Mouse (Mus musculus) ES-CJ7 (cell line): ENCODE measurements at regions not wholly inside any gene's neighbourhood (a gene's known extent, or its start where the extent isn't known, plus 50 kb on each side); places are given as distances from the start of the nearest gene placed in this dataset.

ENCODE experiments used
- DNase-seq: peaks from one replicate; pipeline ENCODE4 v3.0.0; 2011; ENCODE audit warnings: low read depth, low spot score

DNA sequence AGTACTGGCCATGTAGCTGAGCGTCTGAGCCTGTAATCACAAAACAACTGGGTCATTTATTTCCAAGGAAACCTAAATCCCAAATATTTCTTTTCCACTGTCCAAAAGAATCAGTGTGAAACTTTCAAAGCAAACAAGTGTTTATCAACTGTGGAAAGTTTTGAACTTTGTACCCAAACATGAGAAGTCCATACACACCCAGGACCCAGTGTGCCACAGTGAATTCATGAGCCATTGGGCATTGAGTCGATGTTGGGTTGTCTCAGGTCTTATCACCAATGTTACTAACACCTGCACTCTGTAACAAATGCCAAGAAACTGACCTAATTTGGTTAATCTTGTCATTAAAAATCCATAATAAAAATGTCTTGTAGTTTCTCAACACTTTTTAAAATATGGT, 305.8 kb upstream of the Igfbp3 start:
- no peak for DNase-seq

DNA sequence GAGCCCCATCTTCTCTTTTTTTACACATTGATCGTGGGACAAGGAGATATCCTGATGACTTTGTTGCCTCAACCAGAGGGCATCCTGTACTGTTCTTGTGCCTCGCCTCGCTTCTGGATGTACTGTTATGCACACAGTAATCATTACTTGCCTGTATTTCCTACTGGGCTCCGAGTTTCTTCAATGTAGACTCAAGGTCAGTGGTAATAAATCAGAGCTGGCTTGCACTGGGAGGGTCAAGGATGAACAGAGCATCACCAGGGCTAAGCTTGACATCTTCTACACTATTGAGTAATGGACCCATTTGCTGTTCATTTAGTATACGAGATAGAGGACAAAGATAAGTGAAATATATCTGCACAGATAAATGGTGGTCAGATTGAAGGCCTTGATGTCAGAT, 295.1 kb upstream of the Igfbp3 start:
- no peak for DNase-seq

DNA sequence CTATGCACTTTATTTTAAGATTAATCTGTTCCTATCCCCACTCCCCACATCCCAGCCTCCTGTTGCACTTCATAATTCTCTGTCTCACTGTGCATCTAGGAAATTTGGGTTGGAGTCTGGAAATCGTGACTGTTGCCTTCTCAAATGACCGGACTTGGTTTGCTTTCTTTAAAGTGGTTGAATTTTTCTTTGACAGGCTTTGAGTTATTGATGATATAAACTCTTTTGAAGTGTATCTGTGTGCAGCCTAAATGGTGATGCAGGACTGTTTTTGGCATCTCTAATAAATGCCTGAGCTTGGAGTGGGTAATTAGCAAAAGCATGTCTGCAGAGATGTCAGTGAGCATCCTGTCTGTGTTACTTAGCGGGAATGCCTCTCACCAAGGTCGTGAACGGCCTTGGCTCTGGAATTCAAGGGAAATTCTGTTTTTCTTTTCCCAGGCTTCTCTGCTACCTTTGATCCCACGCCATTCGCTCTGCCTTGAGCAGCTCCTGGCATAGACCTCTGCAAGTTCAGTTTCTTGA, 292.8 kb upstream of the Igfbp3 start:
- no peak for DNase-seq

DNA sequence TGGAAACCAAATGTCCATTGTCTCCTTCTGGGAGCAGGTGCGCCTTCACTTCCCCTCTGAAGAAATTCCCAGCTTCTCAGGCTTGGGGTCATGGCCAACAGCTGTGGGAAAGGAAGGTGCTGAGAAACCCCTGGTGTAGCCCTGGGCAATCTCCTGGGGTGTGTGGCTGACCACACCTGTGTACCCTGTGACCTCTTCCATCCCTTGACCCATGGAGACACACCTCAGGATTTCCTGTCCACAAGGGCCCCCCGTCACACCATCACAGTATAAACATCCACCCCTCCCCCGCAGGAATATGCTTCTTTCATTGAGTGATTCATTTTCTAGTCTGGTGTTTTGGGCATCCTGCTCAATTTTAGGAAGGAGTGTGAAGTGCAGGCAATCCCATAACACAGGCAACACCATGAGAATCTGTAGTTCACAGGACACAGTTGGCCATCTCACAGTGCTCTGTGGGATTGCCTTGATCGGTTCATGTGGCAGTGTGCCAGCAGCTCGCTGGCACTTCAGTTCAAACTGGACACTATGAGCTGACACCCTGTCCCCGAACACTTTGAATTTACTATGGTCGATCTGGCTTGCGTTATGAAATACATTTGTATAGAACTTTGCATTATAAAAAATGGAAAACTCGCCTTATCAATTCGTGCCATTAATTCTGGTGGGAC, 291.1 kb upstream of the Igfbp3 start:
- DNase-seq = no peak

DNA sequence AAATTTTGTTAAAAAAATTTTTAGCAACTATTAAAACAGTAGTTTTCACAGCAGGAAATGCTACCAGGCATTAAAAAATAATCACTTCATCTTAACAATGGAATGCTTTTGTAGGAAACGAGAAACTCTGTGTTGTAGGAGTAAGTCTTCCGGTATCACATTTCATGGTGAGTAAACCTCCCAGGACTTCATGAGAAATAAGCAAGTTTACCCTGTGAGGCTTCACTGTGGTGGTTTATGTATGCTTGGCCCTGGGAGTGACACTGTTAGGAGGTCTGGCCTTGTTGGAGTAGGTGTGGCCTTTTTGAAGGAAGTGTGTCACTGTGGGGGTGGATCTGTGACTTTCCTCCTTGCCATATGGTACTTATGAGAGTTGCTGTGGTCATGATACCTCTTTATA, 289.0 kb upstream of the Igfbp3 start:
- no peak for DNase-seq

DNA sequence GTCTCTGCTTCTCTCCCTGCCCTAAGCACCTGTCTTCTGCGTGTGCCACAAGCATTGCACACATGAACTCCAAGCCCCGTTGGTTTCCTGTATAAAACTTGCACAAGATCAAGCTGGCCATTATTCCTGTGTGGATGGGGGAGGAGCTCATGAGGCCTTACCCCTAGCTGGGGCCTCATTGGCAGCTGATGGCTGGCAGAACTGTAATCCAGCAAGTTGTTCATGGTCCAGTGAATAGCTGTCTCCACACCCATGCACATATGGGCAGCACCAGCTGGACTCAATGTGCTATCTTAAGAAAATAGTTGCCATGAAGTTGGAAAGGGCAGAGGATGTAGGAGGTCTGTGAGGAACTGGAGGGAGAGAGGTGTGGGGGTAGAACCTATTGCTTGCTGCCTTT, 288.3 kb upstream of the Igfbp3 start:
- no peak for DNase-seq

DNA sequence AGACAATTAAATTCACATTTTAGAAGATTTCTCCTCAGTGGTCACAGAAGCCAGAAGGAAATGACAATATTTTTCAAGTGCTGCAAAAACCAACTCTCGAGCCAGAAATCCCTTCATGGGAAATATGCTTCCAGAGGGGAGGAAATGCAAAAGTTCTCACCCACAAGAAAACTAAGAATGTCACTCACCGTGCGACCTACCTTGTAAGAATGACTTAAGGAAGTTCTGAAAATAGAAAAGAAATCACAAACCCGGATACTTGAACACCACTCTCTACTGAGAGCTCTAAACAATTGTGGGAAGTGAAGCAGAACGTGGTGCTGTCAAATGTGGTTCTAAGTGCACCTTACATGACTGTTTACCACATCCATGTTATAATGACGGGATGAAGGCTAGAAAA, 284.1 kb upstream of the Igfbp3 start:
- no peak for DNase-seq

DNA sequence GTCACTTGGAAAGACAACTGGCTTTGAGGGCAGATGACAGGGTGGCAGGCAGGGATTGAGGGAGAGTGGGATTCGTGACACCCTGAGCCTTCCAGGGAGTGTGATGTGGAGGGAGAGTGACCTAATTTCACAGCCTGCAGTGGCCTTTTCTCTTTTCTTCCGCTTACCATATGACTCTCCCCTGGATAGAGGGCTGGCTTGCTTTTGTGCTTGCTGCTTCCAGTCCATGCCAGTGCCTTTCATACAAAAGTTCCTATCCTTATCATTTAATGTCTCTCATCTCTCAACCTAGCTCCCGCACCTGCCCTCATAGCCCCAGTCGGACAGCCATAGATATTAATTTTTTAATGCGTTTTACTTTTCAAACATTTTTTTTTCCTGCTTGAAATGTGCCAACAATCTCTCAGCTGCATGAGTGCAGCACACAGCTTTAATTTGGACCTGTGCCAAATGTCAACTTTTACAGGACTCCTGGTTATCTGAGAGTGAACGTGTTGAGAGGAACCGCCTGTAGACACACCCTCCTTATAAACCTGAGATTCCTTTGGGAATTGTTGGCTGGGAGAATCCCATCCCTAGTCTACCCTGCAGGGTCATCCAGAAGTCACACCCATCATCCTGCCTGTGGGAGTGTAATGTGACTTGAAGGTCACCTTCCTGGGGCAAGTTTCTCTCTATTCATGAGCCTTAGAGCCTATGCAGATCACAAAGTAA, 260.3 kb upstream of the Igfbp3 start:
- DNase-seq = peak; percentile 64

DNA sequence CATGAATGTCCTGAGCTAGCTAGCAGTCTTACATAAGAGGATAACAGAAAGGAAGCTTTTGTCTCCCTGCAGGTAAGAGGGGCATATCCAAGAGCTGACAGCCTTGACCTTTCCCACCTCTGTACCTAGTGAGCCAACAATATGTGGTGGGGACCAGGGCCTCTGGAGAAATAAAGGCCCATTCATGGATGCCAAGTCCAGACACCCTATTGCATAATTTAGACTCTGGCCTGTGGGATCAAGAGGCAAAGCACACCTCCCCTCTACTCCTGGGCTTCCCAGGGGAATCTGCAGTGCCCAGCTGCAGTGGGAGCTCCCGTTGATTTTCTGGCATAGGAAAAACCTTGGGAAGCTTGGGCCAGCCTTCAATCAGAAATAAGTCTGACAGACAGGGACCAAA, 251.8 kb upstream of the Igfbp3 start:
- no peak for DNase-seq

DNA sequence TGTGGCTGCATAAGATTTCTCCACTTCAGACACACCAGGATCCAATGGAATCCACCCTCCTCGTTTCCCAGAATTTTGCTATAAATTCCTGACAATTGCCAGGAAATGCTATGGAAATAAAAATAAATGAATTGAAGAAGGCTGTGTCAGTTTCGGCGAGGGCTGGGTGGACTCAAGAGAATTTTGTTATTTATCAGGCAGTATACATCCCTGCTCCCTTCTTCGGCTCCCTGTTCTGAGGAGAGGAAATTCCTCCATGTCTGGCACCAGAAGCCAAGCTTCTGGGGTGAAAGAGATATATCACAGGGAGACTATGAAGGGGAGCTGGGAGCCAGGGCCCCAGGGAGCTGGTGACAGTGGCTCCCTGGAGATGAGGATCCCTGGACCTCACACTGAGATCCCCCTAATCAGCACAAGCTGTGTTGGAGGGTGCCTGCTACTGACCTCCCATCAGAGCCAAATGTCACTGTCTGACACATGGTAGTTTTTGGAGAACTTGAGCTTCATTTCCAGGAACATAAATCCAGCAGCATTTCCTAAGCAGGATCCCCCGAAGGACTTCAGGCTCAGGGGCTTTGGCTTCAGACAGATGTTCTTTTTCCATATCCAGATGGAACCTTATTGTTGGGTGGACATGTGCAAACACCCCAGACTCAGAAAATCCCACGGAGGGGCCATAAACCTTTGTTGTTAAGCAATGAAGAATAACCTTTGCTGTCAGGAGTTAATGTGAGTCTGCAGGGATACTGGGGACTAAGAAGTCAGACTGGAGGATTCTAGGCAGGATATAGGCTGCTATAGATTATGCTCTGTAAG, 248.4 kb upstream of the Igfbp3 start:
- no peak for DNase-seq

DNA sequence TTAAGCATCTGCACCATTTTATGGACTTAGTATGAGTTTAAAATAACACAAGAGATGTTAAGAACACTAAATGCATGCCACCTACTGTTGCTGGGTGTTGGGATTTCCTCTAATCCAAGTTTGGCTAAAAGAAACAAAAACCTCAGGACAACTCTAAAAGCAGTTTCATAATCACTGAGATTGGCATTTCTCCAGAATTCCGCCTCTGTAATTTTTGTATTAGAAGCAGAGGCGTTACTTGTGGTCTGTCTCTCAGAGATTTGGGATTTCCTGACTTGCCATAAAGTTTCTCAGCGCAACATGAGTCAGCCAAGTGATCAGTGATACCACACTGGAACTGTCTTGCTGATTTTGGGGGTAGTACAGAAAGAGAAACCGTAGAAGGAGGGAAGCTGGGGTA, 238.0 kb upstream of the Igfbp3 start:
- DNase-seq = no peak

DNA sequence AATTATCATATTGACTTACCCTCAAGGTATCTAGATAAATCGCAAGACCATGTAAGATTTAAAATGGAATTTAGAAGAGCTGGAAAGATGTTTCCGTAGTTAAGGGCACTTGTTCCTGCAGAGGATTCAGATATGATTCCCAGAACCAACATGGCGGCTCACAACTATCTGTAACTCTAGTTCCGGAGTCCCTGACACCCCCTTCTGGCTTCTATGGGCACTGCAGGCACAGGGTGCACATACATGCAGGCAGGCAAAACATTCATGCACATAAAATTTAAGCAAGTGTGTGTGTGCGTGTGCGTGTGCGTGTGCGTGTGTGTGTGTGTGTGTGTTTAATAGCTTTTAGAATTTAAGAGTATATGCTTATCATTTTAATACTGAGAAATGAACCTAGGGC, 230.8 kb upstream of the Igfbp3 start:
- peak; percentile 40 for DNase-seq

DNA sequence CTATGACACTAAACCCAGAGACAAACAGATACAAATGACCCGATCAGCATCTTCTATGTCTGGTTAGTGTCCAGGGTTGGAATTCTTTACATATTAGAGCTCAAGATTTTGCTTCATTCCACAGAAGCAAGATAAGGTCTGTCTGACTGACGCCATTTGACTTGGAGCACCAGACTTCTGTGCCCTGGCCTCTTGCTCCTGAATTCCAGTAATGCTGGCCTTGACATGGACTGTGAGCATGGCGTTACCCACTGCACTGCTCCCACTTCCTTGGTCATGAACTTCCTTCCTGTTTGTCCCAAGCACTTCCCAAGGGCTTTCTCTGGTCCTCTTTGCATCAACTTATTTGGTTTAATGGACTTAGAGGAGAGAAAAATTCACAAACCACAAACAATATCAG, 225.6 kb upstream of the Igfbp3 start:
- no peak for DNase-seq

DNA sequence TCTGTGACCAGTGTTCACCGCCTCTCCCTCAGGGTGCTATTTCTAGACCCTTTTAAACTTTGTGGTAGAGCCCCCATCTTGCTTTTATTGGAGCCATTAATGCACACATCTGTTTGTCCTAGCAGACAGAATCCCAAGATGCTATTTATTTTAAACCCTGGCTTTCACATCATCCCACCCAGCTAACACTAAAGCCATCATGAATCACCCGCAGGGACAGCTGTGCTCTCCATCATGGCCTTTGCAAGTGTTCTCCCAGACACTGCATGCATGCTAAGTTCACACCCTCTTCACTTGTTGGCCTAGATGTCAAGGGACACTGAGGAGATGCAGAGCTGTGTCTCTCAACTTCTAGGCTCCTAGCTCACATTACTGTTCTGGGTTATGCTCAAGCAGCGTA, 220.9 kb upstream of the Igfbp3 start:
- no peak for DNase-seq

DNA sequence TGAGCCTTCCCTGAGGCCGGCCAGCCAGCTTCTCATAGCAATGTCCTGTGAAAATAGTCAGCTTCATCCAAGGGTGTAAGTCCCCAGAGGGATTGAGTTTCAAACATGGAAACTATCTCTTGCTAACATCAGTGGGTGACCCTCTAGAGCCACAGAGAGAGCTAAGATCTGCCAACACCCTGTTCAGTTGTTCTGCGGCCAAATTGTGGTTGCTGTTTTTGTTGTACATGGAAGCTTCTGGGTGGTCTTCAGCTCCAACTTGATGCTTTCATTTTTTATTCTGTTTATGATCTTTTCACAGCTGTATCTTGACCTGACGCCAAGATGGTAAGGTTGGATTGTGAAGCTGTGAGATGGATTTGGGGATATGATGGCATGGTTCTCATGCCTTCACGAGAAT, 214.0 kb upstream of the Igfbp3 start:
- DNase-seq = no peak

DNA sequence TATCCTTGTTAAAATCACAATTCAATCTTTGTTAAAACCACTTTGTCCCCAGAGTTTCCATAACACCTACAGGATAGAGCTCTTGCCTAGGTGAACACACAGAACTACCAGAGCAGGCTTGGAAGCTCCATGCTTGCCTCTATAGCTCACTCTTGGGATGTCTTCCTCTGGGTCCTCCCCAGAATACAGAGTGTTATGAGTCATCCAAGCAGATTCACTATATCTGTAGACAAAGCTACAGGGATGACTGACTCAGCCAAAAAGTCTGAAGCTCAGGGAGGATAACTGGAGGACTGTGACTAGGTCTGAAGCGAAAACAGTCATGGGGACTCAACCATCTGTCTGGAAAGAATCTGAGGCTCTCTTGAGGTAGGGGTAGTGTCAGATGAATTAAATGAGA, 211.5 kb upstream of the Igfbp3 start:
- DNase-seq = no peak

DNA sequence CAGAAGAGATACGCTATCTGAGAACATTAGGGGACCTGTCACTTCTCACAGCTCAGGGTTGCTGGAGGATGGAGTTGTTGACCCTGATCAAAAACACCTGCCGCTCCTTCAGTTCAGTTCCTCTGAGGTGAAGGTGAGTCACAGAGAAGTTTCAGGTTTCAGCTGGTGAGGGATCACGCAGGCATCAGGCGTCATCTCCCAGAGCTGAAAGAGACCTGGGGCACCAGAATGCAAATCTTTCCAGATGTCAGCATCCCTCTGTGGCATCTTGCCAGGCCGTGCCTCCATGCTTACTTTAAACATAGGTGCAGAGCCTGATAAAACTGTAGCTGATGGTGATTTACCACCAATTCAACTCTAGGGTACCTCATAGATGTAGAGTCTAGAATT, 210.4 kb upstream of the Igfbp3 start:
- DNase-seq = peak; percentile 68

DNA sequence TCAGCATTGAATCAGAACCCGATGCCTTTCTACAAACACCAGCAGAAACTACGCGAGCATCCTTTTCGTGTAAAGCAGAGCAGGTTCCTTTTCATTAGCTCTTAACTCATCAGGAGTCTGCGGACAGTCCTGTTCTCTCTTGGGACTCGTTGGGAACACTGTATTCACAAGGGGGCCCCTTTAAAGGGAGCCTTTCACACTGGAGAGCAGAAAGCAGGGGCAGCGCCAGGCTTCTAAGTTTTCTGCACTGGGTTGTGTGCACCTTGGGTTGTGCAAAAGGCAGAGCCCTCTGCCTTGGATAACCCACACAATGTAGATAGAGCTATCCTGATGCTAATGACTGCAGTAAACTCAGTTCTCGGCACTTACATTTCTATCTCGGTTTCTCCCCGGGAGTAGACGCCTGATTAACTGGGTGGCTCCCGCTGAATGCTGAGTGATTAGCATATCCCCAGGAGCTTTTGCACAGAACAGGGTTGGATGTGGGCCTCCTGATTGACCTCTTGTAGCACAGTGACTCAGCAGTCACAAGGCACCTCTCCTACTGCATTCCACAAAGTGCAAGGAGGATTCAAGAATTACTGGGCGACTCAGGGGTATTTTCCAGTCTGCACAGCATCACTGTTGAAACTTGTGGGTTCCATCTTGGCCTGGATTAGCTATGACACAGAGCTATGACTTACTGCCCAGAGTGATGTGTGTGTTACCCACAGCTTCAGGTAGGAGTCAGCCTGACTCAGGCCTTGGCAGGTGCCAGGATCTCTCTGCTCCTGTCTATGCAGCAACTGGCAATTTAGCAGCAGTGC, 209.8 kb upstream of the Igfbp3 start:
- DNase-seq = peak; percentile 98

DNA sequence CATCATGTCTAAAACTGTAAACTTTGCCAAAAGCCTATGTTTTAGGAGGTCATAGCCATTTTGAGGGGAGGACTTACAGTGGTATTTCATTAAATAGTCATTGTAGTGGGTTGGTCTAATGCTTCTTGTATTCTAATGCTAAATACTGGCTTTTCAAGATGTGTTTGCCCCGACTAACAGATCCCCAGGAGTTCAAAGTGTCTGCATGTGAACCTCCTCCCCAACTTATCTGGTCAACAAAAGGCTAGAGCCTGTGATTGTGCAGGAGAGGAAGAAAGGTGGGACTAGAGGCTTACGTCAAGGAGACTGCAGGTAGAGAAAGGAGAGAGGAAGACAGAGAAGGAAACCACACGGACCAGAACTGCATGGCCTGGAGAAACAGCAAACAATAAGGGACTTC, 198.9 kb upstream of the Igfbp3 start:
- DNase-seq = peak; percentile 66

DNA sequence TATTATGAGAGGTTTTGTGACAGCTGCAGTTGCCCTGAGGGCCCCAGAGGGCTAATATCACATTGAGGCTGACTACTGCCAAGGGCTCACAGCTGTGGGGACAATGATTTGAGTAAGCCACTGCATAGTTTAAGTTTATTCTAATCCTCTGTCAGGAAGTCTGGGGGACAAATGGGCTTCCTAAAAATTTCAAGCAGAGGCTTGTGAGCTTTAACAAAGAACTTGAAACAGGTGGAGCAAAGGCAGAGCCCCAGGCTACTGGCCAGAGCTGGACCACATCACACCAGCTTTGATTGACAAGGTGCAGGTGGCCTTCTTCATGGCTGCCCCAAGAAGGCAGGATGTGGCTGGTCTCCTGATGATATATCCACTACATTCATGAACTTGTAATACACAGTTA, 195.3 kb upstream of the Igfbp3 start:
- no peak for DNase-seq

DNA sequence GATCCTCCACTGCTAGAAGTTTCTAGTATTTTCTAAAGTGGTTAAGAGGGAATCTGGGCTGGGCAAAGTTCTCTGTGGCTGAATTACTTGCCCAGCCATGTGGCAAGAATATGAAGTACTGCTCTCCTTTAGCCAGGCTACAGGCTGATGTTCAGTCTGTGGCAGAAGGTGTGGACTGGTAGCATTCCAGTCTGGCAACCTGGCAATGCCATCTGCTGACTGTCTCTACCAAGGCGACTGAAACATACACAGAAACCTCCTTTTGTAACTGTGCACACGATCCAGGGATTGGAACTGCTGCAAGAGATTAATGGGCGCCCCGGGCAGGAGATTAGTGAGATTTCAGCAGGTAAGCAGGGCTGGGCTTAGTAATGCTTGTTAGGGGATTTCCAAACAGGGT, 190.9 kb upstream of the Igfbp3 start:
- DNase-seq = no peak

DNA sequence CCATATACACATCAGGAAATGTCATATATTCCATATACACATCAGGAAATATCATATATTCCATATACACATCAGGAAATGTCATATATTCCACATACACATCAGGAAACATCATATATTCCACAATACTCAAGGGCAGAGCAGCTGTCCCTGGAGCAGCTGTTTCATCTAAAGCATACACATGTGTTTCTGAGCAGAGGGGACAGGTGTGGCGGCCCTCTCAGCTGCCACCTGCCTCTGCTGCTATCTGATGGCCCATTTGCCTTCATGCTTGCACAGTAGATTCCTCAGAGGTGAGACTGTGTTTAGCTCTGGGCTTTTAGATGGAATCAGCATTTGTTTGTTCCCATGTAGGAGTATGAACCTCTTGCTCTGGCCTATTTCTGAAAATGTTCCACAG, 158.1 kb upstream of the Igfbp3 start:
- no peak for DNase-seq
